Mouse (Mus musculus) left cerebral cortex, adult 11 months (tissue): ENCODE measurements around the gene Cachd1.

Source experiments
- DNase-seq: peaks from one replicate; pipeline ENCODE4 v3.0.0; 2022; ENCODE audit warnings: low spot score

Gene Cachd1

GRCm38 (mm10) chr4:100793147-100793546, 16.7 kb downstream of the Cachd1 start:
- no peak for DNase-seq

GRCm38 (mm10) chr4:100795523-100795922, 19.0 kb downstream of the Cachd1 start:
- no peak for DNase-seq

- DNase-seq = no peak
Observed at GRCm38 (mm10) chr4:100800730-100801442, 24.4 kb downstream of the Cachd1 start.

- no peak for DNase-seq
Observed at GRCm38 (mm10) chr4:100801443-100801786, 24.9 kb downstream of the Cachd1 start.

- no peak for DNase-seq
Observed at GRCm38 (mm10) chr4:100811057-100811695, 34.7 kb downstream of the Cachd1 start.

GRCm38 (mm10) chr4:100811802-100812510, 35.5 kb downstream of the Cachd1 start:
- no peak for DNase-seq

- no peak for DNase-seq
Observed at GRCm38 (mm10) chr4:100813767-100814461, 37.4 kb downstream of the Cachd1 start.

- DNase-seq = no peak
Observed at GRCm38 (mm10) chr4:100819238-100819637, 42.8 kb downstream of the Cachd1 start.

- no peak for DNase-seq
Observed at GRCm38 (mm10) chr4:100822526-100822925, 46.1 kb downstream of the Cachd1 start.

GRCm38 (mm10) chr4:100827374-100827773, 50.9 kb downstream of the Cachd1 start:
- DNase-seq = no peak

GRCm38 (mm10) chr4:100828737-100829136, 52.3 kb downstream of the Cachd1 start:
- no peak for DNase-seq

- no peak for DNase-seq
Observed at GRCm38 (mm10) chr4:100837205-100837604, 60.7 kb downstream of the Cachd1 start.

GRCm38 (mm10) chr4:100842629-100843028, 66.2 kb downstream of the Cachd1 start:
- DNase-seq = no peak

- no peak for DNase-seq
Observed at GRCm38 (mm10) chr4:100843119-100843518, 66.6 kb downstream of the Cachd1 start.

- DNase-seq = no peak
Observed at GRCm38 (mm10) chr4:100850846-100851495, 74.5 kb downstream of the Cachd1 start.

GRCm38 (mm10) chr4:100852448-100852847, 76.0 kb downstream of the Cachd1 start:
- no peak for DNase-seq

GRCm38 (mm10) chr4:100853426-100853825, 77.0 kb downstream of the Cachd1 start:
- DNase-seq = no peak

GRCm38 (mm10) chr4:100855373-100855772, 78.9 kb downstream of the Cachd1 start:
- no peak for DNase-seq

- DNase-seq = no peak
Observed at GRCm38 (mm10) chr4:100857411-100857869, 81.0 kb downstream of the Cachd1 start.

- DNase-seq = no peak
Observed at GRCm38 (mm10) chr4:100863861-100864428, 87.5 kb downstream of the Cachd1 start.

- DNase-seq = no peak
Observed at GRCm38 (mm10) chr4:100865423-100865822, 88.9 kb downstream of the Cachd1 start.
